Mouse (Mus musculus): ENCODE results near the gene Nrsn2. TPM values are rescaled to one million over a fixed set of nuclear protein-coding genes. Genes with fewer than 3 reads are reported as not detected.

Gene Nrsn2
- polyA plus RNA-seq, 2 experiments: 2.5 to 3.6 TPM

DNA sequence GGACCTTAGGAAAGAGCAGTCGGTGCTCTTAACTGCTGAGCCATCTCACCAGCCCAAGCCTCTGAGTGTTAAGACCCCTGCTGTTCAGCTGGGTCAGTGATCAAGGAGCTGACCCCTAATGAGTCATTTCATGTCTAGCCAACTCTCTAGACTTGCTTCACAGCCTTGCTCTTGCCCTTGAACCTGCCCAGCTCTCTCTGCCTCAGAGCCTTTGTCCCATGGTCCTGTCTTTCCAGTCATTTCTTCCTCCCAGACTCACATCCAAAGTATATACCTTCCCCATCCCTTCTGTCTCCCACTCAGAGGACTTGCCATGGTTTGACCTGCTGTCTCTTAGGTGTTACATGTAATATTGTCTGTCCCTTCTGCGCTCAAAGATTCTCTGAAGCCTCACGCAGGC is 19.2 kb downstream of the Nrsn2 start:
- Histone ChIP-seq H3K9me3 (ENCODE audit: control insufficient read depth, low read length) (no peaks in the 10 kb centered on the region), H3K36me3 (ENCODE audit: control insufficient read depth, insufficient read depth, low read length) (no peaks in the 10 kb centered on the region), H3K4me3 (replicated peaks; ENCODE audit: low read length) (no peak overlapping the region), H3K27me3 (ENCODE audit: control insufficient read depth, insufficient read depth, low read length) (no peaks in the 10 kb centered on the region), H3K9ac (ENCODE audit: low read depth, low read length, severe bottlenecking) (no peak overlapping the region), H3K4me1 (ENCODE audit: control insufficient read depth, insufficient read depth, low read length) (no peaks in the 10 kb centered on the region), H3K27ac (replicated peaks; ENCODE audit: low read depth, low read length) (no peak overlapping the region), H3K4me2 (replicated peaks; ENCODE audit: low read depth, low read length, severe bottlenecking) (no peak overlapping the region)
- DNase-seq (ENCODE audit: low spot score): no peak
- no peak for ATAC-seq (ENCODE audit: low FRiP score, low read depth)
- no peak for TF ChIP-seq POLR2A (IDR thresholded peaks at IDR 0.05; ENCODE audit: borderline replicate concordance, extremely low read depth, insufficient read depth, insufficient read length)
- WGBS: 85% methylated on average over 3 of the region's 3 CpGs

DNA sequence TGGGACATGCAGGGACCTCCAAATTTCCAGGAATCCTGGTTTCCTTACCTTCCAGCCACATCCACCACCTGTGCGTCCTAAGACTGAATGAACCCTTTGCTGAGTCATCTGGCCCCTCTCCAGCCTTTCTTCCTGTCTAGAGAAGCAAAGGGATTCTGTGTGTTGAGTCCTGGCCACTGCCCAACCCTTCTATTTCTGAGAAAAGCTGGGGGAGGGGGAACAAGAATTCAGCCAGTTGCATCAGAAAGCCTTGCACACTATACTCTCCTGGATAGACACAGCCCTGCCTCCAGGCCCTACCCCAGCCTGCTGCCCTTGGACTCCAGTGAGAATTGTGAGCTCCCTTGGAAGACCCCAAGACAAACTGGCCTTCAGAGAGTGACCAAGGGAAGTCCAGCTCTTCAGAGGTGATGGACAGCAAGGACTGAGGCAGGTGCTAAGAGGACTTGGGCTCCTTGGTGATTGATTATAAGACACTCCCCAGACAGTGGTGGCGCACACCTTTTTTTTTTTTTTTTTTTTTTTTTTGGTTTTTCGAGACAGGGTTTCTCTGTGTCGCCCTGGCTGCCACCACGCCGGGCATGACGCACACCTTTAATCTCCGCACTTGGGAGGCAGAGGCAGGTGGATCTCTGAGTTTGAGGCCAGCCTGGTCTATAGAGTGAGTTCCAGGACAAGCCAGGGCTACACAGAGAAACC is 26.4 kb downstream of the Nrsn2 start:
- no peak overlapping the region for H3K4me3 ChIP-seq (replicated peaks; ENCODE audit: low read length)
- TF ChIP-seq POLR2A (IDR thresholded peaks at IDR 0.05; ENCODE audit: borderline replicate concordance, extremely low read depth, insufficient read depth, insufficient read length): no peak
- H3K4me1 ChIP-seq (ENCODE audit: control insufficient read depth, insufficient read depth, low read length): 0 out of 2 replicates have a peak, but pooled peaks cover 2% of the 10 kb centered on the region
- no peak overlapping the region for H3K27ac ChIP-seq (replicated peaks; ENCODE audit: low read depth, low read length)
- H3K4me2 ChIP-seq (replicated peaks; ENCODE audit: low read depth, low read length, severe bottlenecking): no peak overlapping the region
- no peak overlapping the region for H3K9ac ChIP-seq (ENCODE audit: low read depth, low read length, severe bottlenecking)
- DNase-seq (ENCODE audit: low spot score) (peak; percentile 85), ATAC-seq (ENCODE audit: low FRiP score, low read depth) (peak; percentile 53; the same call in 1 of the 2 replicates)
- no peaks in the 10 kb centered on the region for H3K27me3 ChIP-seq (ENCODE audit: control insufficient read depth, insufficient read depth, low read length)
- H3K9me3 ChIP-seq (ENCODE audit: control insufficient read depth, low read length): no peaks in the 10 kb centered on the region
- WGBS: 89% methylated on average over 8 of the region's 8 CpGs
- H3K36me3 ChIP-seq (ENCODE audit: control insufficient read depth, insufficient read depth, low read length): no peaks in the 10 kb centered on the region

DNA sequence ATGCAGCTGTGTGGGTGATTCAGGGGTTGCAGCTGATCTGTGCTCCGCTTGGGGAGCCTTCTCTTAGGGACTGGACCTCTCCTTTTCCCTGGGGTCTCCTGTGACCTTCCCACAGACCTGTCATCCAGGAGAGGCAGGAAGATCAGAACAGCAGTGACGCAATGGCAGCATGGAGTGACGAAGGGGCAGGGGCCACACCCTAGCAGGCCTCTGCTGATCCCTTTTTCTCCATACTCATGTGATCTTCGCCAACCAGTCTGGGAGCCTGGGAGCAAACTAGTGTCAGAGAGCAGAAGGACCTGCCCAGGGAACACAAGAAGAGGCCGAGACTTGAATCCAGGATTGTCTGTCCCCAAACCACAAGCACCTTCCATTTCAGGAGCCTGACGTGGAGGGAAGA is 27.2 kb downstream of the Nrsn2 start:
- DNase-seq (ENCODE audit: low spot score) (no peak), ATAC-seq (ENCODE audit: low FRiP score, low read depth) (no peak)
- WGBS: 75% methylated on average over 6 of the region's 6 CpGs
- H3K9me3 ChIP-seq (ENCODE audit: control insufficient read depth, low read length): no peaks in the 10 kb centered on the region
- H3K4me2 ChIP-seq (replicated peaks; ENCODE audit: low read depth, low read length, severe bottlenecking): no peak overlapping the region
- H3K27me3 ChIP-seq (ENCODE audit: control insufficient read depth, insufficient read depth, low read length): no peaks in the 10 kb centered on the region
- H3K27ac ChIP-seq (replicated peaks; ENCODE audit: low read depth, low read length): no peak overlapping the region
- no peaks in the 10 kb centered on the region for H3K36me3 ChIP-seq (ENCODE audit: control insufficient read depth, insufficient read depth, low read length)
- 0 out of 2 replicates have a peak, but pooled peaks cover 2% of the 10 kb centered on the region for H3K4me1 ChIP-seq (ENCODE audit: control insufficient read depth, insufficient read depth, low read length)
- H3K4me3 ChIP-seq (replicated peaks; ENCODE audit: low read length): no peak overlapping the region
- H3K9ac ChIP-seq (ENCODE audit: low read depth, low read length, severe bottlenecking): no peak overlapping the region
- no peak for TF ChIP-seq POLR2A (IDR thresholded peaks at IDR 0.05; ENCODE audit: borderline replicate concordance, extremely low read depth, insufficient read depth, insufficient read length)

DNA sequence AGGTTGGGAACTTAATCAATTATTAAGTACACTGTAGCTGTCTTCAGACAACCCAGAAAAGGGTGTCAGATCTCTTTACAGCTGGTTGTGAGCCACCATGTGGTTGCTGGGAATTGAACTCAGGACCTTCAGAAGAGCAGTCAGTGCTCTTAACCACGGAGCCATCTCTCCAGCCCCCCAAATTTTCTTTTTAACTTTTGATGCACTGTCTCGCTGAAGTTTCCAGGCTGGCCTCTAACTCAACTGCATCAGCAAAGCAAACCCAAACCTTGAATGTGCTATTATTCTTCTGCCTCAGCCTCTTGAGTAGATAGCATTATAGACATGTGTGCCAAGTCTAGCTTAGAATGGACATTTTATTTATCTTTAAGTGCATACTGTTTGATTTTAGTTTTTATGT is 28.7 kb downstream of the Nrsn2 start:
- Histone ChIP-seq H3K9me3 (ENCODE audit: control insufficient read depth, low read length) (no peaks in the 10 kb centered on the region), H3K27ac (replicated peaks; ENCODE audit: low read depth, low read length) (no peak overlapping the region), H3K4me1 (ENCODE audit: control insufficient read depth, insufficient read depth, low read length) (0 out of 2 replicates have a peak, but pooled peaks cover 2% of the 10 kb centered on the region), H3K36me3 (ENCODE audit: control insufficient read depth, insufficient read depth, low read length) (no peaks in the 10 kb centered on the region), H3K9ac (ENCODE audit: low read depth, low read length, severe bottlenecking) (no peak overlapping the region), H3K27me3 (ENCODE audit: control insufficient read depth, insufficient read depth, low read length) (no peaks in the 10 kb centered on the region), H3K4me2 (replicated peaks; ENCODE audit: low read depth, low read length, severe bottlenecking) (no peak overlapping the region), H3K4me3 (replicated peaks; ENCODE audit: low read length) (no peak overlapping the region)
- TF ChIP-seq POLR2A (IDR thresholded peaks at IDR 0.05; ENCODE audit: borderline replicate concordance, extremely low read depth, insufficient read depth, insufficient read length): no peak
- 68% methylated on average over 2 of the region's 2 CpGs for WGBS
- no peak for DNase-seq (ENCODE audit: low spot score)
- no peak for ATAC-seq (ENCODE audit: low FRiP score, low read depth)

DNA sequence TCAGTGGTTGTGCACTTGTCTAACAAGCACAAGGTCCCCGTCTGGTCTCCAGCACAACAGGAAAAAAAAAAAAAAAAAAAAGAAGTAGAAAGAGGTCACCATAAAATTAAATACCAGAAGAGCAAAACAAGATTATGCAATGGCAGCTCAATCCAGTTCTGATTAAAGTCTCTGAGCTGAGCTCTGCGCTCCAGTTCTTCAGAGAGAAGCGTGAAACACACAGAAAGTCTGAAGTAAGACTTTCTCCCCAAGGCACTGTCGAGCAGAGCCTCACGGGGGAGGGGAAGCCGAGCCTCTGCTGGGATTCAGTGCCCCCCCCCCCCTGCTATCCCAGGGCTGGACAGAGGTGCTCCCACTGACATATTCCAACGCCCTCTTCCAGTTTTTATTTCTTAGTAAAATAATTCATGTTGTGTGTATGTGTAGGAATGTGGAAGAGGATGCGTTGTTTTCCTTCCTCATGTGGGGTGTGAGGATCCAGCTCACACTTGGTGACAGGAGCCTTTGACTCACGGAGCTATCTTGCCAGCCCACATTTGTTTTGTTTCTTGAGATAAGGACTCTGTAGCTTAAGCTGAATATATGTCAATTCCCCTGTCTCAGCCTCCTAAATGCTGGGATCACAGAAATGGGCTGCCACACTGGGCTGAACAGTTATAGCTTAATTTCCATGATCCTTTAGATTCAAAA is 29.5 kb downstream of the Nrsn2 start:
- no peaks in the 10 kb centered on the region for H3K36me3 ChIP-seq (ENCODE audit: control insufficient read depth, insufficient read depth, low read length)
- no peak for TF ChIP-seq POLR2A (IDR thresholded peaks at IDR 0.05; ENCODE audit: borderline replicate concordance, extremely low read depth, insufficient read depth, insufficient read length)
- H3K4me2 ChIP-seq (replicated peaks; ENCODE audit: low read depth, low read length, severe bottlenecking): no peak overlapping the region
- 0 out of 2 replicates have a peak, but pooled peaks cover 2% of the 10 kb centered on the region for H3K4me1 ChIP-seq (ENCODE audit: control insufficient read depth, insufficient read depth, low read length)
- no peaks in the 10 kb centered on the region for H3K27me3 ChIP-seq (ENCODE audit: control insufficient read depth, insufficient read depth, low read length)
- DNase-seq (ENCODE audit: low spot score) (no peak), ATAC-seq (ENCODE audit: low FRiP score, low read depth) (no peak)
- WGBS: 39% methylated on average over 9 of the region's 9 CpGs
- no peaks in the 10 kb centered on the region for H3K9me3 ChIP-seq (ENCODE audit: control insufficient read depth, low read length)
- H3K27ac ChIP-seq (replicated peaks; ENCODE audit: low read depth, low read length): no peak overlapping the region
- H3K9ac ChIP-seq (ENCODE audit: low read depth, low read length, severe bottlenecking): peak overlapping the region; percentile 2; the same call in 1 of the 2 replicates
- H3K4me3 ChIP-seq (replicated peaks; ENCODE audit: low read length): no peak overlapping the region
